Mouse (Mus musculus) spleen, postnatal 4 days (tissue): ENCODE measurements at regions not wholly inside any gene's neighbourhood (a gene's known extent, or its start where the extent isn't known, plus 50 kb on each side); places are given as distances from the start of the nearest gene placed in this dataset.

Experiments
- DNase-seq, 2 experiments: peaks; one replicate each; pipeline ENCODE4 v3.0.0; 2022; ENCODE audit warnings: low spot score in 2 of 2

- no peak for DNase-seq
Observed at GRCm38 (mm10) chr10:97383881-97384280, 95.5 kb upstream of the Dcn start.

DNA sequence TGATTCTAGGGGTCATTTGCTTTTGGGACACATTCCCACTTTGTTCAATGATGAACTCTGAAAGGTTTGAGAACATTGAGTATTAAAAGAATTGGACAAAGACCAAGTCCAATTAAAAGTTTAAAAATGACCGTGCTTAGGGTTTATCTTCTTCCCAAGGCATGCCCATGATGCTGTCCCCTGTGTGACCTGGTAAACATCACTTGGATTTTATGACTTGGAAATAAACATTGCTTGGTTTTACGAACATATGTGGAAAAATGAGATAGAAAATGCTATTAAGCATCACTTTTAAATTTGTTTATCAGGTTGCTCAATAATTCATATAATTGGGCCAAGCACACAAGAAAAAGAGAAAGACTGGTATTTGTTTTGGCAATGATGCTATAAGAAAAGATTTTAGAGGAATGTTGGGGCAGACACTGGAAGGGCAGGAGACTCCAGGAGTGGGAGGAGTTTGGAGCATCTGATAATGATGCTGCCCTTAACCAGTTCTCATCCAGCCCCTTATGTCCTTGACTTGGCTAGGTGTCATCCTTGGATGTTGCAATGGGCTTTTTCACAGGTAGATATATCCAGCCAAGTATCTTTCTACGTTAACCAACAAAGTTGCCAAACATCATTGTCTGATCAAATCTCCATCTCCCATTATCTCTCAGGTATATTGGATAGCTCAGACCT, 92.1 kb upstream of the Dcn start:
- no peak for DNase-seq

- DNase-seq: no peak
Observed at GRCm38 (mm10) chr10:97389647-97390590, 89.5 kb upstream of the Dcn start.

DNA sequence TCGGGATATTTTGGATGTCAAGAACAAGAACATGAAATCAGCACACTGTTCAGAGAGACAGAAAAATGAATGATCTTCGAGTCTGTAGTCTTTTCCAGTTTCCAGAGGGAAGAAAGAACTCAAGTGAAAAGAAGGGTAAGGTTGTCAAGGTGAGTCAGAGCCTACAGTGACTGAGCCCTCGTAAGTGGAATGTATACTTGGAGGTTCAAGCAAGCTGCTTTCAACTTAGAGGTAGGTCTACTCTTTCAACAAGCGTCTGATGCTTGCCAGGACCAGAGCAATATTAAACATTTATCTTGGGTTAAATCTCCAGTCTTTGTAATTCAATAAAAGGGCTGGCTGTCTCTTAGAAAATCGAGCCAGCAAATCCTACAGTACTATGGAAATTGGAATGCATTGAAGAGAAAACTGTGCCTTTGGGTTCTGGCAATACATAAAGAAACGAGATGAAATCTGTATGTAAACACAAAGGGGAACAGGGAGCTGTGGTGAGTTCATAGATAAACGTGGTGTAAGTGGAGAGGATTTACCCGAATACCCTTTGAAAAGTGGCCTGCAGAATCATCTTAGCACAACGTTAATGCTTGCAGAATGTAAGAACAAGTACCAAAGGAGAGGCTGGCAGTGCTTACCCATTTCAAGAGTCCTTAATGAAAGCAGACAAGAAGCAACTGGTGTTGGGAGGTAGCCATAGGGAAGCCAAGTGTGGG, 82.2 kb upstream of the Dcn start:
- DNase-seq: no peak

- DNase-seq: no peak
Observed at GRCm38 (mm10) chr10:97397896-97398295, 81.5 kb upstream of the Dcn start.

DNA sequence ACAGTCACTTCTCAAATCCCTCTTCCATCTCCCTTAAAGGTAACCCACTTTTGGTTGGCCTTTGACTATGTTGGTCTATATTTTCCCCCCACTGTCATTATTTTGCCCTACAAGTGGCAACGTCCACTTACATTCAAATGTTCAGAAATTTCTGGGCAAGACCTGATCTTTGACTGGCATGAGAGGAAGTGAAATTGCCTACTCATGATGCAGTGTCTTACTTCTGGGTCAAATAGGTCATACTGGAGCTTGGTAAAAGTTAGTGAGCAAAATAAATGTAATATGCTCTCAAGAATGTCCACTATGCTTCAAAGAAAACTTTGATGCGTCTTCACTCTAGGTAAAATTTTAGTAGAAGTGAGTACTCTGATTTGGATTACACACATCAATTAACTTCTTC, 76.9 kb upstream of the Dcn start:
- DNase-seq: no peak

GRCm38 (mm10) chr10:97404076-97404787, 75.2 kb upstream of the Dcn start:
- no peak for DNase-seq

DNA sequence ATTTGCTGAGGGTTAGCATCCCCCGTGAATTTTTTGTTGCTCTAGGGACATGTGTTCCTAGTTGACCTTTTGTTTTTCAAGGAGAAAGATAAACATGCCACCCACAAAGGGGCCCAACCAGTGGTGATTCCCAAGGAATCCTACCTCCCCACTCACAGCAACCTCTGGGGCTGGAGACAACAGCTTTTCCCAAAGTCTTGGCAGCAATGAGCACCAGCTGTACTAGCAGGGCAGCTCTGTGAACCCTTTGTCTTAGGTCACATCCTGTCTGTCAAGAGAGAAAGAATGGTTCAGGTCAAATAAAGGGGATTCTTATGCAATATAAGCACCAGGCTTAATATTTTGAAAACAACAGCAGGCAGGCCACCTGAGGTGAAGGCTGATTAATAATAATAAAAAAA, 70.2 kb upstream of the Dcn start:
- DNase-seq: no peak

- DNase-seq: no peak
Observed at GRCm38 (mm10) chr10:97409909-97410308, 69.5 kb upstream of the Dcn start.

DNA sequence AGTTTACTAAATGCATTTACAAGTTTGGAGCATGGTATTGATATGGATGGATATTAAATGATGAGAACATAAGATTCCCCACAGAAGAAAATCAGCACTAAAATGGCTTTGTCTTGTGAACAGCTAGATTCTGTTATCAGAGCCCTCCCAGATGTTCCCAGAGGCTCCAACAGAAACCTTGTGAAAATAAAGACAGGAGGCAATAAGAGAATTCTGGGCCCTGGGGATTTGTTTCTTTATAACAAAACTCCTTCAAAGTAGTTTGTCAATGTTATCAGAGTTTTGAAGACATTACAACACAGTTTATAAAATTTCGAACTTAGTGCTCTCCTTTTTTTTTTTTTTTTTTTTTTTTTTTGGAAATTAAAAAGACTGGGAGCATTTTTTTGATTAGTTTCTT, 56.8 kb upstream of the Dcn start:
- DNase-seq: no peak

DNA sequence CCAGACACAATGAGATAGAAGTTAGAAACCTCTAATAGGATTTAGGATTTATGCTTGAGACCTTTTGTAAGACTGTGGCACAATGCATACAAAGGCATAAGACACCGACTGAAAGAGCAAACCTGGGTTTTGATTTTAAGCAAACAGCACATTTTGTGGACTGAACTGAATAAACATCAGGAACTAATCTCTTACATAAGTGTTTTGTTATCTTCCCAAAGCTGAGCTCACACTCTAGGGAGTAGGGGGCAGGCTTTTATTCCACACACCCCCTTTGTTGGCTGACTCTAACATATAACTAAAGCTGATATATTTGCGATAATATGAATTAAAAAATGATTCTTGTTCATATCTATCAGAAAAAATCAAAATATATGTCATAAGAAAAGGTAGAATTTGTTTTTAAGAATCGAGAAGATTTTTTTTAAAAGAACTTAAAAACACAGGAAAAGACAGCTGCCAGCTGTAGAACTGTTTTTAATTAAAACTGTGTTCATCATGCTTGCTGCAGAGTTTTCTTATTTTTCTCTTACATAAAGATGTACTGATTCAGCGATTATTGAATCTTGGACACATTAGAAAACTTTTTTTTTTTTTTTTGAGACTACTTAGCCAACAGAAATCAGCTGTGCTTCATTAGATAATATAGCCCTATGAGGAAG, 56.2 kb upstream of the Dcn start:
- no peak for DNase-seq
